Mouse (Mus musculus) spleen, adult 2 months (tissue): Measurements from ENCODE around the gene Myo9a.

ENCODE experiments used
- CTCF ChIP-seq: fragments of 200-500 bp; IDR thresholded peaks from 2 replicates; pipeline ENCODE4 v1.5.1; 2011; ENCODE audit warnings: mild to moderate bottlenecking, inconsistent platforms; ENCODE audit not compliant: insufficient read depth, insufficient read length, insufficient replicate concordance; ENCODE audit errors: extremely low read depth
- POLR2A ChIP-seq: fragments of 200-500 bp; IDR thresholded peaks from 2 replicates; pipeline ENCODE4 v1.6.1; 2011; ENCODE audit warnings: low read depth, low read length, inconsistent platforms

DNA sequence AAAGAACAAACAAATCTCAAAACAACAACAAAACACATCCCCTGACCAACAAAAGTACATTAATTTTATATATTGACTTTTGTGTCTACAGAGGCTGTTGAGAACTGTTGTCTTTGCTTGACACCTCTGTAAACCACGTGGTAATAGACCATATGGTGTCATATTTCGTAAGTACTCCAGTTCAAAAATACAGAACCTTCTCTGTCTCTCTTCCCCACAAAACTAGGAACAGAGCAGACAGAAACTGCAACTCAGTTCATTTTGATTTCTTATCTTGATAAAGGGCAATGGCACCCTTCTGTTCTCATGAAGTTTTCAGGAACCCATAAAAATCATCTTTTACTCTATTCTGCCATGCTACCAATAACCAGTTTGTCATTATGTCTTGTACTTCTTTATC is 4.5 kb downstream of the Myo9a start:
- TF ChIP-seq CTCF (no peak), POLR2A (no peak)
